Mouse (Mus musculus) spleen, postnatal 4 days (tissue): Measurements from ENCODE around the gene Gpr180.

Source experiments
- DNase-seq, 2 experiments: peaks; one replicate each; pipeline ENCODE4 v3.0.0; 2022; ENCODE audit warnings: low spot score in 2 of 2

The Gpr180 gene

DNA sequence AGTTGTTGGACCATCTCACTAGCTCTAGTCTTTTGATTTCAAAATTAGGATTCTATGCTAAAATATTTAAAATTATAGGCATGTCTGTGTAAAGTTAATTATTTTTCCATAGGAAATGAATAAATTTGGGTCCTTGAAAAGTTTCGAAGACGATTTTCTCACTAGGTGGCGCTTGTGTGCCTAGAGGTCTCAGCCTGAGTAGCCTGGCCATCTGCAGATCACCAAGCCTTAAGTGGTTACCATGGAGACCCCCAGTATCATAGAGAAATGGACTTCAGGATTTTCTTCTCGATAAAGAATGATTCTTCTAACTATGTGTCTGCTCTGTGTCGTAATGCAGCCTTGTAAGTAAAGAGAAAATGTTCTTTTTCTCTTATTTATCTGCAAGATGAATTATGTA, 72.7 kb downstream of the Gpr180 start:
- no peak for DNase-seq

DNA sequence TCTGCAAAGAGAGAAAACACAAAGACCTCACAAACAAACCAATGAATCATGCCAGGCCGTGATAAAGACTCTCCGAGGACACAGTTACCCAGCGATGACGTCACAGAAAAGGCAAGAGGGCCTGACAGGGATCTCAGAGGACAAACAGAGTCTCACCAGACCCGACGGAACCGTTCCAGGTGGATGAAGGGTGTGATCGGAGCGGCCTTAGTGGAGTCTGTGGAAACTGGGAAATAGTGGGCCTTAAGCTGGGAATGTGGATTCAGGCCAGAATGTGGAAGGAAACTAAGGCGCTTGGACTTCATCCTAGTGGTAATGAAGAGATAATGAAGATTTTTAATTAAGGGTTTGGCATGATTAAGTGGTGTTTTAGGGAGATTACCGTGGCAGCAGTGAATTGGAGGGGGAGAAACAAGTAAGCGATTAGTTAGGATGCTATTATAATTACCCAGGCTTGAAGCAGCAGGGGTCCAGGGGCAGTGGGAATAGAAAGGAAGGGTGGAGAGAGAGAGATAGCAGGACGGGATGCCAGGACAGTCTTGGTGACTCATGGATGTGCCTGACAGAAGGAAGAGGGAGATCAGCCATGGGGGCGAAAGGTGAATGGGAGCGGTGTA, 75.3 kb downstream of the Gpr180 start:
- no peak for DNase-seq
